Mouse (Mus musculus) brain, adult 2 months (tissue): Measurements from ENCODE around the gene Fuz.
A peak's percentile ranks its signal among the peaks of the same experiment; 100 is the strongest.

Source experiments
- DNase-seq: peaks from one replicate; pipeline ENCODE4 v3.0.0; 2011; ENCODE audit warnings: low read depth, low spot score

Fuz gene

DNA sequence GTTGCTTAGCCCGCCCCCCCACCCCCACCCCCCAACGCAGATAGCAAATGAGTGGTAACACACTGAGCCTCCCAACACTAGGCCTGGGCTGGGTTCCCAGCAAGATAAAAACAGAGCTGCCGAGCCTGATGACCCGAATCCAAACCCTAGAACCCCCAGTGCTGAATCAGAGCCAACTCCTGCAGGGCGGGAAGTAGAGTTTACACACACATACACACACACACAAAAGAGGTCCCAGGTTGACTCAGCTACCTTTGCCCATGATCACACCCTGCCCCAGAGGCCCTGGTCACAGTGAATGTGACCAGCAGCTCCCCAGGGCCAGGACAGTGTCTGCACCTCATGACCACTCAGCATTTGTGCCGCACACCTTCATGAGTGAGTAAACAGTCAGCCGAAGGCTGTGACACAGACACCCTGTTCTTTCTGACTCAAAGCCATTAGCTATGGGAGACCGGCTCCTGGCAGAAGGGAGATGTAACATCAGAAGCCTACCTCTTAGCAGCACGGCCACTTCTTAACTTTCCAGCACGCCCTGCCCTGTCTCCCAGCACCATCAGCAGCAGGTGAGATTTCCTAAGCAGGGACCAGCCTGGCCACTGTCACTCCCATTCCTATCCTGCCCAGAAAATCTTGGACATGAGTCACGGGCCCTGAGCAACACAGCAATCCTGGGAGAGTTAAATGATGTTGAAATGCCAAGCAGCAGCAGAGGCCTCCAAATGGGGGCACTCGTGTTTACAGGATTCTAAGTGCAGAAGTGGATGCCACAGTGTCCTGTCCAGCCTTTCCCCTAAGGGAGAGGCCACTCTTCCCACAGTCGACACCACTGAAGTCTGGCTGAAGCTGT is 7.4 kb upstream of the Fuz start:
- DNase-seq, result no peak

DNA sequence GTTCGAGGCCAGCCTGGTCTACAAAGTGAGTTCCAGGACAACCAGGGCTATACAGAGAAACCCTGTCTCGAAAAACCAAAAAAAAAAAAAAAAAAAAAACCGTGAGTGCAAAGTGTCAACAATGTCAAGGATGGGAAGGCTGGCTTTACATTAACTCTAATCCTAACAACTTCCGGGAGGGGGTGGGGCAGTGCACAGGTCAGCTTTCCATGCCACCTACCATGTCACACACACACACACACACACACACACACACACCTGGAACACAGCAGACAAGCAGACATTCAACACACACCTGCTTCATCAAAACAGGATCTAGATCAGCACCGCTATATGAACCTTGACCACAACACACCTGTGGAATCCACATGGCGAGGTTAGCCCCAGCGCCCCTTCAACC is 5.7 kb upstream of the Fuz start:
- no peak for DNase-seq

DNA sequence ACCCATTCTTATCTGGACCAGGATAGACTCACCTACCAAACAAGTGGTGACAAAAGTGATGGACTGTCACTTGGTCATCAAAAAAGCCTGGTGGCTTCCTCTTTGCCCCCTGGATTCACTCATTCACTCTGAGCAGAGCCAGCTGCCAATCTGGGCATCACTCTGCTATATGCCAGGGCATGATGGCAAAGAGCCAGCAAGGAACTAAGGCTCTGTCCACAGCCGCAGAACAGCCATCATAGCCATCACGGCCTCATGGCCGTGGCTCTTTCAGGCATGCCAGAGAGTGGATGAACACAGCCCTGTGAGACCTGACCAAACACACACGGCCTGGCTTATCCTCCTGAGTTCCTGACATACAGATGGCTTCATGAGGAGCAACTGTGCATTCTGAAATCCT is 5.1 kb upstream of the Fuz start:
- DNase-seq, result no peak

DNA sequence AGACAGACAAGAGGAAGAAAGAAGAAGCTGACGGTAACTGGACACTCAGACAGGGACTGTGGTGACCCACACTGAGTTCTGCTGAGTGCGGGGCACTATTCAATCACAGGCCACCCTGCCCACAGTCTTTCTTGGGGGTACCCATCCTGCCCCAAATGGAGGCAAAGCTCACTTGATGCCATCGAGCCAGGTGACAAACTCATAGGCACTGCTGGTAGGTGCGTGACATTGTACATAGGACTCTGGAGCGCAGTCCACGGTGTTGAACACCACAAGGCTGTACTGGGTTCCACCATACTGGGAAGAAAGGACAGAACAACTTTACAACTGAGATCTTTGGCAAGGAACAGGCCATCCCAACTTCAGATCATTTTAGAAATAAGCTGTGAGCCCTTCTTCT is 4.3 kb upstream of the Fuz start:
- DNase-seq, result no peak

DNA sequence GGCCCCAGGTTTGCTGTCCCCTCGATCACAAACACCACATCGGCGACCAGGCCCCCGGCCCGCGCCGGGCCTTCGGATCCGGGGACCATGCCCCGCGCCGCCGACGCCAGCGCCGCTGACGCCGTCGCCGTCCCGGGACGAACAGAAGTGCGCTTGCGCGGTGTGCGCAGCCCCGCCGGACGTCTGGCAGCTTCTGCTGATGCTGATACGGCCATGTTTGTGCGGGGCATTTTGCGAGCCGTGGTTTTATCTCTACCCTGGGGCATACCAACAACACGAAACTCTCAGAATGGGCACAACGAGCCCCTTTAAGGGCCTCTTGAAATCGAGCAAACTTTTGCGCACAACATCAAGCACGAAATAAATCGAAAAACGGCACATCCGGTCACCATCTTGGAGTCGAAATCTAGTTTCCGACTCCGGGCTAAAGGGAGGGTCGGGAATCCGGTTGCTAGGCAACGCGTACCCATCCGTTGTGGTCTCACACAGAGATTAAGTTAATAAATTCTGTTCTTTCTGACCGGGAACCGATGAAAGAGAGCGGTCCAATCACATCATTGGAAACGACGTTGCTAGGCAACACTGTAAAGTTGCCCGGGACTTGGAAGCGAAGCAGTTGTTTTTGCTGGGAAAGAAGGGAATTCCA is 3.5 kb upstream of the Fuz start, which contains the start of gene Med25:
Gene Med25, minus strand, starts transcription at position 437 of the 646 bp plus-strand sequence.
- DNase-seq, result peak; percentile 97

DNA sequence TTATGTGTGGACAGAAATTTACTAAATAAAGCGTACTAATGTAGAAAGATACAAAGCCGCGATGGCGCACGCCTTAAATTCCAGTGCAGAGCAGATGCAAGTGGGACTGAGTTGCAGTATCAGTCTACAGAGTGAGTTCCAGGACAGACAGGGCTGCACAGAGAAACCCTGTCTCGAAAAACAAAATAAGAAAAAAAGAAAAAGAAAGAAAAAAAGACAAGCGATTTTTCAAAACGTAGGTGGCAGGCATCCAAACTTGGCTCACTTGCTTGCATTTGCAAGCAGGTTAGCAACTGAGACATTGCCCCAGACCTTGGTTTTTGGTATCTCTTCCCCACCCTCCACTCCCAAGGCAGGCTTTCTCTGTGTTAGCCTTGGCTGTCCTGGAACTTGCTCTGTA is 2.7 kb upstream of the Fuz start:
- DNase-seq, result no peak

DNA sequence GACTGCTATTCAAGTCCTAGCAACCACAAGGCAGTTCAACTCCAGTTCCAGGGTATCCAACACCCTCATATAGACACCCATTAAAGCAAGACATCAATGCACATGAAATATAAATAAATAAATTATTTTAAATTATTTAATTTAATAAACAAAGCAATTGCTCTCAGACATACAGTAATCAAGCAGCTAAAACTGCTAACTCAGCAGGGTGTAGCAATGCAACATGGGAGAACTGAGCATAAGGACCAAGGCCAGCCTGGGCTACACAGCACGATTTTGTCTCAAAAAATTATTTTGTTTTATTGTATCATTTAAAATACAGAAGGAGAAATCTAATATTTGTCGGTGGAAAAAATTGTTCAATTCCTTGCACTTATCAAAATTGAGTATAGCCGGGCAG is 1.7 kb upstream of the Fuz start:
- DNase-seq, result no peak

DNA sequence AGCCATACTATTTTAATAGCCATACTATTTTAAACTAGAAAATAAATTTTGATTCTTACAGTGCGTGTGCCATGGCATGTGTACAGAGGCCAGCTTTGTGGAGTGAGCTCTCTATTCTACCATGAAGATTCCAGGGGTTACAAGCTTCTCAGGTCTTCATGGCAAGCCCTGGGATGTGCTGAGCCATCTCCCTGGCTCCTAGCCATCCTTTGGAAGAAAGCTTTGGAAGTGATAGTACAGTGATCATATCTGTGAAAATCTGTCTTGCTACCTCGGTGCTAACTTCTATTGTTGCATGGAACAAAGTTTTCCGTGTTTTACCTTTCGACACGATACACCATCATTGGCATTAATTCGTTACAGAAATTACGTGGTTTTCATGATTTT is 680 bp upstream of the Fuz start:
- peak; percentile 68 for DNase-seq

DNA sequence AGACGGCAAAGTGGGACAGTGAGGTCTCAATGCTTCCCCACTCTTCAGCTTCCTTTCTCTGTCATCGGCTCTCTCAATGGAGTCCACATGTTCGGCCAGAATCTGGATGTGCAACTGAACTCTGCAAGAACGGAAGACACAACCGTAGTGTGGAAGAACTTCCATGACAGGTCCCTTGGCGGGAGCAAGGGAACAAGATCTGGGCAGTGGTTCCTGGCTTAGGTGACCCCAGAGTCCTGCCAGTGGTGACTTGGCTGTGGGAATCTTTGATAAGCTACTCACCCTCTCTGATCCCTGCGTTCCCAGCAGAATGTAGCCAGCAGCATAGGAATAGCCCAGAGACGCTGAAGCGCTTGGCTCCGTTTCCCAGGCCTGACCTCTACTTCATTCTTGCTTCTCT is 620 bp downstream of the Fuz start:
- no peak for DNase-seq

DNA sequence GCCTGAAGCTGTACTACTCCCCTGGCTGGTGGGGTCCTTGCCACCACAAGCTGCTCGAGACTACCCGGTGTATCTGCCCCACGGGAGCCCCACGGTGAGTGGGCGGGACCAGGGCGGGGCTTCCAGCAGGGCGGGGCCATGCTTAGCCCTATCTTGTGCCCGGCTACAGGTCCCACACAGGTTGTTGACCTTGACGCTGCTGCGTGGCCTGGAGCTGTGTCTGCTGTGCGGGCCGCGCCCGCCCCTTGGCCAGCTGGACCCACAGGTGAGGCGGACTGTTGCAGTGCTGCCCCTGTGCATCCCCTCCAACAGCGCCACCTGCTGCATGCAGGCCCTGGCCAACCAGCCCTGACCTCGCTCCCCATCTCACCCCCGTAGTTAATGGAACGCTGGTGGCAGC is 2.7 kb downstream of the Fuz start:
- DNase-seq, result no peak

DNA sequence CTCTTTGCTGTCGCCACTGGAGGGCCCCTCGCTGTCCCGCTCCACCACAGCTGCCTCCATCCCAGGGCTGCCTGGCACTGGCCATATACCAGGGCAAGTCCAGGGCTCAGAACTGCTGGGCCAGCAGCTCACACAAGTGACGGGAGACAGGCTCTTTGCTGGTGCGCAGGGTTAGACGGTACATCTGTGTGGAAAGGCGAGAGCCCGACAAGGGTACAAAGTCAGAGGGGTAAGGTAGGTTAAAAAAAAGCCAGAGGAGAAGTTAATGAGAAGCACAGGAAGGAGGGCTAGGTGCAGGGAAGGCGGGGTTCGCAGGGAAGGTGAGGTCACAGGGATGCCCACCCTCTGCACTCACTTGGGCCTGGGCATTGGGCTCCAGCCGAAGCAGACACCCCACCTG is 4.8 kb downstream of the Fuz start:
- DNase-seq, result no peak

DNA sequence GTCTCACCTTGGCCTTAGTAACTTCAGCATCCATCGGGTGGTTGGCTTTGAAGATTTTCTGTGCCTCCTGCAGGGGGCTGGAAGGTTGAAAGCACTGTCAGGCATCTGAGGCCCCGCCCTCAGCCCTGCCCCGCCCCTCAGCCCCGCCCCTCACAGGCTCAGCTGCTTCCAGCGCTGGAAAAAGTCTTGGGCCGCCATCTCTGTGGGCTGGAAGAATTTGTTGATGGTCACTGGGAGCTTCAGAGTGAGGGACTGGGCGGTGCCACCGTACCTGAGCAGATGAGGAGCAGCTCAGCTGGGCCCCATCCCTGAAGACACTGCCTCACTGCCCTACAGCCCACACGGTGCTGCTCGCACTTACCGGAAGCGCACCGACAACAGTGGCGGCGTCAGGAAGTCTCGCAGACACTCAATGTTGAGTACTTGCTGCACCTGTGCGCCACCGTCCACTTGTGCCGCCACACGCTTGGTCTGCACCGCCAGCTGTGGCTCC is 5.4 kb downstream of the Fuz start:
- DNase-seq, result peak; percentile 62

DNA sequence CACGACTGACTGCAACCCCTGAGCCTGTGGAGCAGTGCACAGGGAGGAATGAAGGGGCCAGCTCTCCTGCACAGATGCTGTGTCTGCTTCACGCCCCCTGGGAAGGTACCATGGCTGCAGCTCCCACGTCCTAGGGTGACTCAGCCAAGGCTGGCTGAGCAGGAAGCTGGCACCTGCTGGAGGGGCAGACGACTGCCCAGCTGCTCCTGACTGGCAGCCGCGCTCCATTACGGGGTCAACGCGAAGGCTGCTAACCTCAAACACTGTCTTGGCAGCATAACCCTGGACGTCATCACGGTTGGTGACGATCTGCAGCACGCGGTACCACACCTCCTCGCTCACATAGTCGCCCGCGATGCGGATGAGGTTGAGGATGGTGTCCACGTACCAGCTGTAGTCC is 9.6 kb downstream of the Fuz start:
- DNase-seq, result peak; percentile 83

DNA sequence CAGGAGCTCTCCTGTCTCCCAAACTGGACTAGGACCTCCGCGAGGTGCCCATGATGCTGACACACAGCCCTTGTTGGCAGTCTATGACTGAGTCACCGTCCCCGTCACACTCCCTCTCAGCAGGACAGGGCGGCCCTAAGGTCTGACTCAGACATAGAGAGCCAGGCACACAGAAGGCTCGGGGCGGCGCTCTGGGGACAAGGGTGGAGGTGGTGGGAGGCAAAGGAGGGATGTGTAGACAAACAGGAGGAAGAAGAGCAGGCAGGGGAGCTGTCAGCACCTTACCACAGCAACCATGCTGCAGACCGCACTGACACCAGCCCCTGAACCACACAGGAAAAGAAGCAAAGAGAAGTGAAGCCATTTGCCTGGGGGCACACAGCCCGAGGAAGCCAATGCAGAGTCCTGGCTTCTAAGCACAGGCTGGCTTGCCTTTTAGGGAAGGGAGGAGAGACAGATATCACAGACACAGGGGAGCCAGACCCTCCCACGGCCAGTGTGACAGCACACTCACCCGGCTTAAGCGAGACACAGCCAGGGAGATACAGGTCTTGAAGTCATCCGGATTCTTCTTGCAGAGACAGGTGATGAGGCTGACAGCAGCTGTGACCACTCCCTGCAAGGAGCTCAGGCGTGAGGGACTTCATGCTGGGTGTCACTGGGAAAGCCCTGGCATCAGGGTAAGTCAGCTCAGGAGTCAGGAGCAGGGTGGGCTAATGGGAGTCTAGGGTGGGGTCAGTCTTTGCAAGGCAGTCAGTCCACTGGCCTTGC is 13.0 kb downstream of the Fuz start:
- peak; percentile 86 for DNase-seq

DNA sequence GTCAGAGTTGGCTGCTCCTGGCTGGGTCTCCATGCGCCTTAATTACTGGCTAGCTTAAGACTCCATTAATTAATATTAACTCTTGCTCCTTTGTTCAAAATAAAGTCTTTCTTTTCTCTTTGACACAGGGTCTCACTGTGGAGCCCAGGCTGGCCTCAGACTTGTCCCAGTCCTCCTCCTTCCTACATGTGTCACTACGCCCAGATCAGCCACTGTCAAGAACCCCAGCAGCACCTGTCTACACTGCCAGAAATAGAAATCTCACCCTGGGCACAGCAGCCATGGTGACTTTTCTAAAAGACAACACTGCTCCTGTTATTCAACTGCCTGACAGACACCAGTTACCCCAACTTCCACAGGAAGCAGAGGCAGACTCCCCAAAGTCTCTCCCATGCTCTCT is 18.5 kb downstream of the Fuz start:
- no peak for DNase-seq

DNA sequence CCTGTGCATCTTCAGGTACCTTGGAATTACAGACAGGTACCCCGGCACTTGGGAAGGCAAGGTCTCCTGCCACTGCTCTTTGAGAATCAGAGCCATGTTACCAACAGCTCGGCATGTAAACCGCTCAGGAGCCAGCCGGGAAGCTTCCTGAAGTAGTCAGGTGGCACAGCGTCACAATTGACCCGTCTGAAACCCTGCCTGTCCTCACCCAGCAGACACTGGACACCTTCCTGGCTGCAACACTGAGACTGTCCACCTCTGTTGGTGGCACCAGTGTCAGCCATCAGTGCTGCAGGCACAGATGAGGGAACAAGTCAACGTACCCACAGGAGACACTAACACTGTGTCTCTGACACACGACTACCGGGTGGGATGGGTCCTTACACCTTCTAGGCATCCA is 19.4 kb downstream of the Fuz start:
- DNase-seq, result no peak

DNA sequence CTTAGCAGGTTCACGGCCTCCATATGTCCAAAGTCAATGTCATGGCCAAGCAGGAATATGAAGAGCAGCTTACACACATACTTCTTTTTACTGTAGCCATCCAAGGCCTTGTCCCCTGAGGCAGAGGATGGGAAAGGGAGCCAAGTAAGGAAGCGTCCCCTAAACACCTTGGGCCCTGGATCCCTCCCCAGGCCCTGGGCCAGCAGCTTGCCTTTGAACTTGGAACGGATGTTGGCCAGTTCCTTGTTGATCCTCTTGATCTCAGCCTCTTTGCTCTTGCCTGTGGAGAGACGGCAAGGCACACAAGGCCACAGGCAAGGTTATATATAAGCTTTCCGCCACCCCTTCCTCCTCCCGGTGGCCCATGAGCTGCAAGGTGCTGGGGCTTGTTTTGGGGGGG is 20.3 kb downstream of the Fuz start:
- no peak for DNase-seq

DNA sequence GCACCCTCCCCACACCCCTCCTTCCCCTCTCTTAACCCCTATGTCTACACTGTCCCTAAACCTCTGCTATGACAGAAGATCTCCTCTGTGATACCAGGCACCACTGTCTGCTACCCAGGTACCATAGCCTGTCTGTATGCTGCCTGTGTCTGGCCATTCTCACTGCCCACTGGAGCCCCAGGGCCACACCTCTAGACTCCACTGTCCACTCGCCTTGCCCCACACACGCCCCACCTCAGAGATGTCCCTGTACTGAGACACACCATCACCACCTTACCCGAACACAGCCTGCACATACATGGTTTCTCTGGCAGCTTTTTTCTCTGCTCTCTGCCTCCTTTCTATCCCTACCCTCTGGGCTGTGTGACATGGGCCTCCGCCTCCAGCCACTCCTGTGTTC is 21.0 kb downstream of the Fuz start:
- DNase-seq, result no peak

DNA sequence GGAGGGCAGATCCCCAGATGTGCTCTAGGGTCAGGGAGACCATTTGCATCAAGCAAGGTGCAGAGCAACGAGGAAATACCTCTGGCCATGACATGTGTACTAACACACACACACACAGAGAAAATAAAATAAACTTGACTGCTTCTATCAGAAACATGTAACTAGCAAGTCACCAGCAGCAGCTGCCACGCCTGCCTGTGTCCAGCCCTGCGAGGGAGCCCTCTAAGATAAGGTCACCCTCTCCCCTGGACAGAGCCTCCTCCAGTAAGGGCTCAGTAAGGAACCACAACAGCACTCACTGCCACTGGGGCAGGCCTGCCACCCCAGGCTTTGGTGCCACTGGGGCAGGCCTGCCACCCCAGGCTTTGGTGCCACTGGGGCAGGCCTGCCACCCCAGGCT is 22.3 kb downstream of the Fuz start:
- DNase-seq, result no peak

DNA sequence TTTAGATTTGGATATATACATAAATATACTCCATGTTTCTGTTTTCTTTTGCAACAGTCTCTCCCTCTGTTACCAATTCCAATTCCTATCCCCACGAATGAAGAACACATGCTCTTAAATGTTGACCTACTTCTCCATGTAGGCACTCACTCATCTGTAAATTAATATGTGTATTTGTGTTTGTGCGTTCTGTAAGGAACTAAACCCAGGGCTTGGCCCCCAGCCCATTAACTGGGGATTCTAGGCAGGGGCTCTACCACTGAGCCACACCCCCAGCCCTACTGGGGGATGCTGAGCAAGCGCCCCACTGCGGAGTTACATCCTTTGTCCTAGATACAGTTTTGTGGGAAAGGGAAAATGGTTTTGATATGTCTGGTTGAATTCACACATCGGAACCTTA is 23.2 kb downstream of the Fuz start:
- DNase-seq, result no peak

DNA sequence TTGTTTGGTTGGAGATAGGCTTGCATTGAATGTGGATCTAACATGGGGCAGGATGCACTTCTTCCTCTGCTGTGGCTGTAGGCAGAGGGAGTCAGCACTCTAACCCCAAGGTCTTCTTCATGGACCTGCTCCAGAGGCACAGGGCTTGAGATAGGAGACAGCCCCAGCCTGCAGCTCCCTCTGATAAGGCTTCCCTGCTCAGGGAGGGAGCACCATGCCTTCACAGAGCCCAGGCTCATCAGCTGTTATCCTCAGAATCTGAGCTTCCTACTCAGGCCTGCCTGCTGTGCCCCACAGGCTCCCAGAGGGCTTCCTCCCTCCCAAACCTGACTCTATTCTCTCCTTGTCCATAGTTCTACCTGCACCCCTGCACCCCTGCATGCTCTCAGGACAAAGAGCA is 26.7 kb downstream of the Fuz start:
- no peak for DNase-seq

DNA sequence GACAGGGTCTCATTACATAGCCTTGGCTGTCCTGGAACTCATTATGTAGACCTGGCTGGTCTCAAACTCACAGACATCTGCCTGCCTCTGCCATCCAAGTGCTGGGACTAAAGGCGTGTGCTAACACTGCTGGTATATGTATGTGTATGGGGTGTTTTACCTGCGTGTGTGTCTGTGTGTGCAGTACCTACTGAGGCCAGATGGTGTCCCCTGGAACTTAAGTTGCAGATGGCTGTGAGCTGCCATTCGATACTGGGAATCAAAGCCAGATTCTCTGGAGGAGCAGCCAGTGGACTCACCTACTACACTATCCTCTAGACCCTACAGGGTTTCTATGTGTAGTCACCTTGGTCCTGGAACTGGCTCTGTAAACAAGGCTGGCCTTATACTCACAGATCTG is 29.6 kb downstream of the Fuz start:
- peak; percentile 73 for DNase-seq

DNA sequence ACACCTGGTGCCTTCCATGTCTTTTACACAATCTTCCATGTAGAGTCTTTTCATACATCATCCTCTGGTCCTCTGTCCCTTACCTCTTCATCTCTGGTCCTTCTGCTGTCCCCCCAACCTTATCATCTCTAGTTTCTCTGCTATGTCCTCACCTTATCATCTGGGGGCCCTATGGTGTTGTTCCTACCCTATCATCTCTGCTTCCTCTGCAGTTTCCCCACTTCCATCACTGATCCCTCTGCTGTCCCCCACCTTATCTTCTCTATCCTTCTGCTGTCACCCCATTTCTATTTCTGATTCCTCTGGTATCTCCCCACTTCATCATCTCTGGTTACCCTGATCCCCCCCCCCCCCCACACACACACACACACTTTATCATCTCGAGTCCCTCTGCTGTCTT is 32.7 kb downstream of the Fuz start:
- no peak for DNase-seq
